Mouse (Mus musculus) olfactory bulb, adult 2 months (tissue): ENCODE measurements around the gene Ptpa. TPM values are rescaled to one million over a fixed set of nuclear protein-coding genes. Genes with fewer than 3 reads are reported as not detected.
"Not testable (repeated sequence)": the region's sequence is repeated elsewhere in the genome, so short reads cannot be mapped to it uniquely, and the experiment has no call there.

Source experiments
- H3K27ac ChIP-seq: fragments of 200-500 bp; 2 replicates; pipeline ENCODE4 v1.5.1; 2012; ENCODE audit warnings: low read depth, low read length; ENCODE audit not compliant: insufficient read depth
- H3K4me1 ChIP-seq: fragments of 200-500 bp; 2 replicates; pipeline ENCODE4 v1.6.1; 2012; ENCODE audit warnings: low read length; ENCODE audit not compliant: control insufficient read depth, insufficient read depth
- H3K4me3 ChIP-seq: fragments of 200-500 bp; 2 replicates; pipeline ENCODE4 v1.5.1; 2012; ENCODE audit warnings: mild to moderate bottlenecking, low read depth, low read length, moderate library complexity; ENCODE audit not compliant: insufficient read depth
- CTCF ChIP-seq: fragments of 200-500 bp; IDR thresholded peaks from 2 replicates; pipeline ENCODE4 v1.5.1; 2012; ENCODE audit warnings: low read depth, mild to moderate bottlenecking, low read length, moderate library complexity; ENCODE audit not compliant: insufficient read depth
- POLR2A ChIP-seq: fragments of 200-500 bp; IDR thresholded peaks from 2 replicates; pipeline ENCODE4 v1.6.1; 2012; ENCODE audit warnings: mild to moderate bottlenecking, low read depth, low read length, moderate library complexity; ENCODE audit not compliant: insufficient read depth
- WGBS: fragments of 180-500 bp; shearing (Covaris S2); methylation state at CpG from one replicate; pipeline ENCODE4 v1.1.7; 2018; 5-methylcytosine and 5-hydroxymethylcytosine counted together
- polyA plus RNA-seq: library from polyadenylated mRNA; stranded (reverse); fragments of >200 nt; gene quantifications from 2 replicates; pipeline ENCODE4 v1.2.4, GENCODE M21; 2012; ENCODE audit warnings: low replicate concordance; ENCODE audit not compliant: missing spikeins, insufficient read depth, insufficient read length

The Ptpa gene
- polyA plus RNA-seq, 1 experiment = not detected

DNA sequence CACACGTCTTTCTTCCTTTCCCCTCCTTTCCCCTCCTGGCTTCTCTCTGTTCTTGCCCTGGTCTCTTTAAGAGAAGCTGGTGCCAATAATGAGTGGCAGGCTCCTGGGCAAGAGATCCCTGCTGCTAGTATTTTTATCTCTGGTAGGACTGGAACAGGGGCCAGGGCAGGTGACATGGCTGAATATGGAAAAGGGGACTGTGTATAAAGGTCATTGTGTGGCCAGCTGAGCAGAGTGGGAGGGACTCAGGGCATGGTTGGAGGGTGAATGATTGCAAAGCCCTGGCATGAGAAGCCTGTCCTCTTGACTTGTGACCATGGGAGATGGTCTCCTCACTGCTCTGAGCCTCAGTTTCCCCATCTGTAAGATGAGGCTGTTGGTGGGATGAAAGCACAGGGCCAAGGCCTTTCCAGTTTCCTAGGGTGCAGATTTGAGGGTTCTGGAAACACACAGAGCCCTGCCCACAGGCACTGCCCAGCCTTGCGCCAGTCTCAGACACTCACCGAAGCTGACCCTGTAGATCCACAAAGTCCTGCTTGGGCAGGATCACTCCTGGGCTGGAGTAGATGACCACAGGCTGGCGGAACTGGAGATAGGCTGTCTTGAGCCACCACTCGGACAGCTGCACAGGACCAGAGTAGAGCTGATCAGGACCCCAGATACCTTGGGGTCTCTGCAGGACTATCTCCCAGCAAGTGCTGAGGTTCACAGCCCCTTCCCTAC lies 6.2 kb upstream of the Ptpa start:
- no peak overlapping the region for H3K4me3 ChIP-seq
- no peak overlapping the region for H3K27ac ChIP-seq
- TF ChIP-seq POLR2A (no peak), CTCF (no peak)
- peaks cover 23% of the 10 kb centered on the region for H3K4me1 ChIP-seq
- 89% methylated on average over 5 of the region's 5 CpGs for WGBS

DNA sequence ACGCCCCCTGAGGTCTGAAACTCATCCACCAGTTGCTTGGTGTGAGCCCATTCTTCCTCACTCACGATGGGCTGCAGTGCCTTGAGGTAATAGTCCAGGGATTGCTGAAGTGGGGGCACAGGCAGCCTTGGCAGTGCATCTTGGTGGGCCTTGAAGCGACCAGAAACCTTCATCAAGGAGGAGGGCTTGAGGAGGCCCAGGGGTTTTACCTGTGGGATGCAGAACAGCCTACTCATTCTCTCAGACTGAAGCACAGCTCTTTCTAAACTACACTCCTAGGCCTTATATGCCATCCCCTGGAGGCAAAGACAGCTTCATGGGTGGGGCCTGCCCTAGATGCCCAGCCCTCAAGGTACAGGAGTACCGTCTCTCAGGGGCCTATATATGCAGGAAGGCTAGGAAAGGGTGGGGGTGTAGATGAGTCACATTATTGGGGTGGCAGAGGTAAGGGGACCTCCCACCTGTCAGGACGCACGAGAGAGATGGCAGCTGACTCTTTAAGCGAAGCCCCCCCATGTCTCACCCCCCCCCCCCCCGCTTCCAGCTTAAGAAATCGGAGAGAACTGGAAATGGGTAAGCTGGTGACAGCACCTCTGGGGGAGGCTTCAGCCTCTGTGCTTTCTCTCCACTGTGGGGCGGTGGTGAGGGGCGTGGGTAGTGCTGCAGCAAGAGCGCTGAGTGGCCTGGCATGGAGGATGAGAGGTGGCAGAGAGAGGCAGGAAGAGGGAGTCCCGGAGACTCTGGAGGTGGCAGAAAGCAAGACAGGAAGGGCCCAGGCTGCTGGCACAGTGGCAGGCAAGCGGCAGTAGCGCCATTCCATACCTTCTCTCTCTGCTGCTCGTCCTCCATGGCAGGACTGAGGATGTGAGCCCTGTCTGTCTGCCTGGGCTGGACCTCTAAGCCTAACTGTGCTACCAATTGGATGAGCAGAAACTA lies 2.5 kb upstream of the Ptpa start:
- Histone ChIP-seq H3K27ac (peak overlapping the region; percentile 66), H3K4me3 (peak overlapping the region; percentile 46), H3K4me1 (peaks cover 31% of the 10 kb centered on the region)
- WGBS = 39% methylated on average over 16 of the region's 16 CpGs
- TF ChIP-seq CTCF (no peak), POLR2A (0 out of 2 replicates have a peak, but pooled peaks have one; percentile 28)

DNA sequence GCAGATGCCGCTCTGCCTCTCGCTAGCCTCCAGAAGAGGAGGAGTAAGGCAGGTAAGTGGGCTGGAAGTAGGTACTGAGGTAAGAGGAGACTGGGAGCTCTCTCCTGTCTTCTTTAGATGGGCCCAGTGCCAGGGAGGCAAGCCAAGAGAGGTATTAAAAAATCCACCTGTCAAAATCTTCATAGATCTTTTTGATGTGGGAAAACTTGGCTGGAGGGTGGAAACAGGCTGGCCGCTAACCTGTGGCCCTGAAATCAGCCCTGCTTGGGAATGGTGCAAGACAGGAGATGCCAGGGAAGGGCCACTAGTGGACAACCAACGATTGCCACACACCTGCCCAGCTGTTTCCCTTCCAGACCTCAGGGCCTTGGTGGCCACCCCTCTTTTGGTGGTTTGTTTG lies 1.7 kb upstream of the Ptpa start:
- WGBS = 69% methylated on average over 4 of the region's 4 CpGs
- peaks cover 36% of the 10 kb centered on the region for H3K4me1 ChIP-seq
- TF ChIP-seq POLR2A (no peak), CTCF (no peak)
- peak overlapping the region; percentile 66 for H3K27ac ChIP-seq
- H3K4me3 ChIP-seq = peak overlapping the region; percentile 46

DNA sequence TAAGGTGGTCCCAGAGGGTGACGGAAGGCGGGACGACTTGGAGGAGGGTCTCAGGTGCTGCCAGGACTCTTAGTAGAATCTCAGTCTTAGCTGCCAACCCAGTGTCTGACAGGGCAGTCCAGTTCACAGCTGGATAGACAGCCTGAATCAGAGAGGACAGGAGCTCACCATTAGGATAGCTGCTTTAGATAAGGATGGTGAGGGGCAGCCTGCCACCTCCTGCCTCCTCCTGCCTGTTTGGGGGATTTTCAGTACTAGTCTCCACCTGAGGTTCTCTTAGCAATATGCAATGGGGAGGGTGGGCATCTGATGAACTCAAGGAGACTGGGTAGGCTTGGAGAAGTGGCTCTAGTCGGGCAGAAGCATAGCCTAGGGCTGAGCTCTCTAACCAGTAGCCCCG lies 1.2 kb upstream of the Ptpa start:
- Histone ChIP-seq H3K27ac (peak overlapping the region; percentile 94), H3K4me1 (peaks cover 37% of the 10 kb centered on the region)
- WGBS = 46% methylated on average over 5 of the region's 5 CpGs

DNA sequence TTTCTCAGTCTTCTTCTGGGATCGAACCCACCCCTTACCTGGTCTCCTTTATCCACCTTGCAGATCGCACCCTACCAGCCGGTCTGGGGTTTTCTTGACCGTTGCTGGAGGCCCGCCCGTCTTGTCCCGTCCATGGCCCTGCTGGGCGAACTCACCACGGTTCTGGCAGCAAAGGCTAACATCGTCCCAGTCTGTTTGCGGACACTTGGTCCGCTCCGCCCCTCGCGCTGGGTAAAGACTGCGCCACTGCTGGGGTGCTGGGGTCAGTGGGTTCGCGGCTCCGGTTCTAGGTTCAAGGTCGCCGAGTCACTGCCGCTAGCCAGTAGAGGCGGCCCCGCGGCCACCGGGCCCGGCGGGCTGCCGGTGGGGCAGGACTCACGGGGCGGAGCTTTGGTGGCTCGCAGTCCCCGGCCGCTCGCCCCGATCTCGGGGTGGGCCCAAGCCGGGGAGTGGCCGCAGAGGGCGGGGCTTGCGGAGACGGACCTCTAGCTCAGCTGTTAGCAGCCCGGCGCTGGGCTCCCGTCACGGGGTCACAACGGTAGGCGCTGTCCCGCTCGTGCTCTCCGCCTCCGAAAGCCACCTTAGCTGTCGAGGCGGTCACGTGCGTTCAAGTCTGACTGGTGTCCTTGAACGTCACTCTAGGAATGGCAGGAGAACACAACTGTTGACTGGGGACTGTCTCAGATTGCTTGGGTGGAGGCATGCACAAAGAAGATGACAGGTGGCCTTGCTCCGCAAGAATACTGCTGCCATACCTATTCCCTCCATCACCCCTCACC lies 493 bp upstream of the Ptpa start, which contains the start of gene Crat:
Gene Crat (minus strand): TSS at position 657 of the 779 bp plus-strand sequence.
- Histone ChIP-seq H3K4me1 (peaks cover 35% of the 10 kb centered on the region), H3K4me3 (peak within 1 kb of the TSS; percentile 63), H3K27ac (peak within 1 kb of the TSS; percentile 94)
- peak; percentile 16; the same call in 1 of the 2 replicates for TF ChIP-seq CTCF
- peak; percentile 57 for TF ChIP-seq POLR2A
- 1% methylated on average over 57 of the region's 58 CpGs for WGBS

More for the DNA sequence above, 1.2 kb upstream of the Ptpa start:
- peak overlapping the region; percentile 63 for H3K4me3 ChIP-seq
- TF ChIP-seq CTCF (no peak), POLR2A (no peak)

DNA sequence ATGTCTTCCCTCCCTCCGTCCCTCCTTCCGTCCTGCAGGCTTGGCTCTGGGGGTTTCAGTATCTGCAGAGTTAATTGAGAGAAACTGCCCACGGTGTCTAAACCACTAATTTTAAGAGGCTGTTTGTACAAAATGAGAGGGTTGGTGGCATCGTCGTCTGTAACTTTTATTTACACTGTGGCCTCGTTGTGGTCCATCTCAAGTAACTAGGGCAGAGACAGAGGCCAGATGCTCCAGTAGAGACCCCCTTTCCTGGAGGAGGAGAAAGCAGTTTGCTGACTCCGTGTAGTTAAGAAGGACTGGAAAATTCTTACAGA lies 768 bp downstream of the Ptpa start:
- TF ChIP-seq CTCF (no peak), POLR2A (no peak)
- peaks cover 37% of the 10 kb centered on the region for H3K4me1 ChIP-seq
- H3K4me3 ChIP-seq = peak overlapping the region; percentile 63
- WGBS = 0% methylated on average over 7 of the region's 7 CpGs
- peak overlapping the region; percentile 81 for H3K27ac ChIP-seq

DNA sequence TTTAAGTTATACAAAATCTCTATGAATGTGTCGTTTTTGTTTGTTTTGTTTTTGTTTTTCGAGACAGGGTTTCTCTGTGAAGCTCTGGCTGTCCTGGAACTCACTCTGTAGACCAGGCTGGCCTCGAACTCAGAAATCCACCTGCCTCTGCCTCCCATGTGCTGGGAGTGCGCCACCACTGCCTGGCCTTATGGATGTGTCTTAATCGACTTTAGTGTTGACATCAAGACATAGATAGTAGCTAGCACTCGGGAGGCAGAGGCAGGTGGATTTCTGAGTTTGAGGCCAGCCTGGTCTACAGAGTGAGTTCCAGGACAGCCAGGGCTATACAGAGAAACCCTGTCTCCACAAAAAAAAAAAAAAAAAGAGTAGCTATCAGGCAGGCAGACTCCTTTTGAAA lies 1.3 kb downstream of the Ptpa start:
- WGBS = 67% methylated on average over 6 of the region's 6 CpGs
- not testable (repeated sequence) for H3K4me3 ChIP-seq, H3K27ac ChIP-seq
- peaks cover 37% of the 10 kb centered on the region for H3K4me1 ChIP-seq

DNA sequence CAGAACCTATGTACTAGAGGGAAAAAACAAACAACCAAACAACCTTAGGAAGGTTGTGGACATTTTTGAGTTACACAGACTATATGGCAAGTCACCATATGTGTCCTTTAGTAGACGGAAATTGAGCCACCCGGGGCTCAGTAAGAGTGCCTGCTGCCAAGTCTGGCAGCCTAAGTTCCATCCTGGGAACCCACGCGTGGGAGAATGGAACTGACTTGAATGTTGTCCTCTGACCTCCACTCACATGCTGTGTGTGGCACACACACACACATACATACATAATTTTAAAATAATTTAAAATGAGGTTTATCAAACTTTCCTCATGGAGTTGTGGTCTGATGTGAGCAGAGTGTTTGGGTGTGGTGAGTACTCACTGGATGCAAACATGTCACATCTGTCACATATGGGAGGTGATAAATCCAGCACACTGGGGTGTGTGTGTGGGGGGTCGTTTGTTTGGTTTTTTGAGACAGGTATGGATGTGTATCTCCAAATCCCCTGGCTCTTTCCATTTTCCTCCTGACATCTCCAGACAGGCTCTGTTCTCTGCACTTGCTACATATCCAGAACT lies 1.8 kb downstream of the Ptpa start:
- H3K4me1 ChIP-seq = peaks cover 34% of the 10 kb centered on the region
- no peak overlapping the region for H3K27ac ChIP-seq
- H3K4me3 ChIP-seq = no peak overlapping the region
- WGBS = 60% methylated on average over 5 of the region's 5 CpGs
- TF ChIP-seq POLR2A (no peak), CTCF (no peak)
